Mouse (Mus musculus) frontal cortex, postnatal 14 days (tissue): ENCODE measurements around the gene Cers5.

Experiments used
- DNase-seq, 2 experiments: peaks; one replicate each; pipeline ENCODE4 v3.0.0; 2022; ENCODE audit warnings: low spot score in 2 of 2

Gene Cers5

DNA sequence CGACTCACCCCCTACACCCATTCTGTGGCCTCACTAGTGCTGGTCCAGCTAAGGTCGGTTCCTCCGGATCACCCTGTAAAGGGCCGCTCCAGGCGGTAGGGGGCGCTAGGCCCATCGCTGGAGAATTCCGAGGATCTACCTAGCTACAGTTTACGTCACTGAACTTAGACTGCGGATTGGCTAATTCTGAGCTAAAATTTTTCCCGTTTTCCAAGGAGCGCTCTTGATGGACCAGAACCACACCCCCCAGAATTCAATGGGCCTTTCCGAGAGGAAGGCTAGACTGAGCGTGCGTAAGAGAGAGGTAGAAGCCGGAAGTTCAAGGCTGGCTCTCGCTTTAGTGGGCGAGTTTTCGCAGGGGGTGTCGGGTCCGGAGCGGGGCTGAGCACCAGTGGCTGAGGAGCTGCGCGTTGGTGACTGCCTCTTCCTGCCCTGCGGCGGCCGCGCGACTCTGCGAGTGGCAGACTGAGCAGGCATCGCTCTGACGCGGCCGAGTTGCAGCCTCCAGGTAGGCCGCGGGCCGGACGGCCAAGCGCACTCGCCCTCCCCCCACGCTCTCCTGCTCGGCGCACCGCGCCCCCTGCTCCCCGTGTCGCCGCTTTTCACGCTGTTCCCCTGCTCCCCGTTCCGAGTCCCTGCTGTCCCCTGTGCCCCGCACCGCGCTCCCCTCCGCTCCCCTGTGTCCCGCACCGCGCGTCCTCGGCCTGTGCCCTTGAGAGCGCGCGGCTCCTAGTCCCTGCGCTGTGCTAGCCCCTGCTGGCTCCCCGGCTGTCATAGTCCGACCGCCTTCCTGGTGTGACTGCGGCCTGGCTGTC, 47.1 kb downstream of the Cers5 start, which contains the start of gene Cox14:
Gene Cox14, plus strand, starts transcription at position 278 of the 815 bp plus-strand sequence.
- DNase-seq = peak; percentile 93 to 96

DNA sequence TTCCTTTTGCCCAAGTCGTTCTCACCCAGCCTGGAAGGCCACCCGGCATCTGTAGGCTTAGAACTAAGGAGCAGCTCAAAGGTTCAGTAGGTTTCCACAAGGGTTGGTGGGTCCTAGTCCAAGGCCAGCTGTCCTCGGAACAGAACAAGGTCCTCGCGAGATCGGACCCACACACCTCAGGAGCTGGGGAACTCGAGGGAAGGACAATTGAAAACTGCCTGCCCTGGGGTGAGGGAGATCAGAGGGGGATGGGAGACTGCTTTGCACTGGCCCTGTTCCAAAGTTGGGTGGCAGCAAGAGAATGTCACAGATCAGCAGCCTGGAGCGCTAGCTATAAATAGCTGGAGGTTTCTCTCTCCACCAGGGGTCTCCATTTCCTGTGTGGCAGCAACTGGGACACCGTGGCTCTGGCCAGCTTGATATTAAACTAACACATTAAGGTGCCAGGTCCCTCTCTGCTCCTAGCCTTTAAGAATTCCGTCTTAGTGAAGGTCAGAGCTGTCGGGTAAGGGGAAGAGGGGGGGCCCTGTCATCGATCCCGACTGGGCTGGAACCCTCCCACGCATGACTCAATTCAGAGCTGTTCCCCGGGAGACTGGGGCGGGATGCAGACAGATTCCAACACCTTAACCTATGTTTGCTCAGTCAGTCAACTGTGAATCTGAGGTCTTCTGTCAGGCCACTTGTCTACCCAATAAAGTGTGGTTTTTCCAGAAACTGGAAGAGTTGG, 48.2 kb downstream of the Cers5 start:
- DNase-seq = peak in 1 of 2 experiments; percentile 70

- peak in 1 of 2 experiments; percentile 55 for DNase-seq
Observed at GRCm38 (mm10) chr15:99723515-99724291, 49.0 kb downstream of the Cers5 start.

GRCm38 (mm10) chr15:99723120-99723514, 49.6 kb downstream of the Cers5 start:
- DNase-seq = no peak

- DNase-seq = no peak
Observed at GRCm38 (mm10) chr15:99721921-99722743, 50.6 kb downstream of the Cers5 start.

- DNase-seq = no peak
Observed at GRCm38 (mm10) chr15:99719865-99720264, 52.8 kb downstream of the Cers5 start.

GRCm38 (mm10) chr15:99718461-99719021, 54.1 kb downstream of the Cers5 start:
- DNase-seq = no peak

GRCm38 (mm10) chr15:99717386-99718334, 55.0 kb downstream of the Cers5 start, which contains the start of gene Gpd1:
Gene Gpd1 (plus strand): TSS chr15:99717515.
- no peak for DNase-seq

GRCm38 (mm10) chr15:99716814-99717213, 55.9 kb downstream of the Cers5 start:
- DNase-seq = no peak

- DNase-seq = no peak
Observed at GRCm38 (mm10) chr15:99715982-99716746, 56.5 kb downstream of the Cers5 start.

- DNase-seq = no peak
Observed at GRCm38 (mm10) chr15:99715361-99715865, 57.3 kb downstream of the Cers5 start.

DNA sequence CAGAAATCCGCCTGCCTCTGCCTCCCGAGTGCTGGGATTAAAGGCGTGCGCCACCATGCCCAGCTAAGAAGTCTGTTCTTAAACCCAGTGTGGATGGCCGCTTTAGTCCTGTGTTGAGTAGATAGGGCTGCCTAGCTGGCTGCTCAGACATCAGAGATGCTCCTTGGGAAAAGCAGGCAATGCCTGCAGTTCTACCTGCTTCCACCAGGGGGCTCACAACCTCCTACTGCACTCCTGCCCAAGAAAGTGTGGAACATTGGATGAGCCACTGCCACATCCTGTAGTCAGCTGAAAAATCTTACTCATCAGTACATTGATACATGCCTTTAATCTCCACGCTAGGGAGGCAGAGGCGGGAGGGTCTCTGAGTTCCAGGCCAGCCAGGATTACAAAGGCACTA, 57.8 kb downstream of the Cers5 start:
- peak; percentile 79 to 82 for DNase-seq

- DNase-seq = peak in 1 of 2 experiments; percentile 22
Observed at GRCm38 (mm10) chr15:99714206-99714605, 58.5 kb downstream of the Cers5 start.

DNA sequence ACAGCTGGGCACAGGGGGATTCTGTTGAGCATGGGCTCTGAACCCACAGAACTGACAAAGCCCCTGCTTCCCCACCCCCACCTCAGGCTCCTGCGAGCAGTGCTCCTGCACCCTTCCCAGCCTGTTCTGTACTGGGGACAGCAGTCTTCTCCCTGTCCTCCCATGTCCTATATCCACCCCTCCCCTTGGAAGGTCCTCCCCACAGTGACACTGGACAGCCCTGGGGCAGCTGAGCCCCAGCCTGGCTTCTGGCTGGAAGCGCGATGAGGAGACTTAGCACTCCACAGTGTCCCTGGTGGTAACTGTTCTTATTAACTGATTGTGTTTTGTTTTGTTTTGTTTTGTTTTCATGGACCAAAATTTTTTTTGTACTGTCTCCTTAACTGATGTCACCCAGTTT, 59.1 kb downstream of the Cers5 start:
- DNase-seq = no peak

- no peak for DNase-seq
Observed at GRCm38 (mm10) chr15:99712666-99713559, 59.8 kb downstream of the Cers5 start.

DNA sequence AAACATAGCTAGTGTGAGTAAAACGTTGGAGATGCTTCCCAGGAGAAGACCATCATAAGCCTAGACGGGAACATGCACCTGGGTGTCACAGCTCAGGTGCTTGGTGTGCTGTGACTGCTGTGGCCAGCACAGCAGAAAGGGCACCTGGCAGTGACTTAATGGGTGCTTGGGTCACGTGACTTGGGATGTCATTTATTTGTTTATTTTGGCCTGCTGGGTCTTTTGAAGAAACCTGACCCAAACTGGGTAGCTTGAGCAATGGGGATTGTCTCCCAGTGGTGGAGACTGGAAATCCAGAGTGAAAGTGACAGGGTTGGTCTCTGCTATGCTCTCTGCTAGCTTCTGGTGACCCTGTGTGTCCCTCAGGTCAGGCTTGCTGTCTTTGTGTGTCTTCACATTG, 61.2 kb downstream of the Cers5 start:
- no peak for DNase-seq
